Mouse (Mus musculus) urinary bladder, postnatal 14 days (tissue): ENCODE results near the gene Gm44790.
"Not testable (repeated sequence)": the region's sequence is repeated elsewhere in the genome, so short reads cannot be mapped to it uniquely, and the experiment has no call there.

ENCODE experiments used
- DNase-seq: peaks from one replicate; pipeline ENCODE4 v3.0.0; 2021; ENCODE audit warnings: low spot score

Gm44790 gene

GRCm38 (mm10) chr6:86474646-86475181 is 48.3 kb downstream of the Gm44790 start:
- DNase-seq = no peak

- DNase-seq = no peak
These were observed 49.2 kb downstream of the Gm44790 start for GRCm38 (mm10) chr6:86475462-86476167.

GRCm38 (mm10) chr6:86476931-86477330 is 50.5 kb downstream of the Gm44790 start:
- DNase-seq = no peak

- no peak for DNase-seq
These were observed 52.9 kb downstream of the Gm44790 start for GRCm38 (mm10) chr6:86479311-86479710.

DNA sequence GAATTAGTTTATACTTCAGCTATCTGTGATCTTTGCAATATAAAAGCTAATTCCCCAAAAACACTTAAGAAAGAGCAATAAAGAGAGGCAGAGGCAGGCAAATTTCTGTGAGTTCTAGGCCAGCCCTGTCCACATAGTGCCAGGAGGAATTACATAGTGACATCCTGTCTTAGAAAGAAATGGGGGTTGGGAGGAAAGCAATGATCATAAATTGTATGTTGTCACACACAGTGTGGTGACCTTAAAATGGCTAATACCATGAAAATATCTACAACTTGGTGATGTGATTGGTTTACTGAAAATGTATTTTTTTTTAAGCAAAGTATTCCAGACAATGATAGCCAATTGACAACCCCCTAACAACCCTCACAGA is 53.3 kb downstream of the Gm44790 start:
- DNase-seq = no peak

DNA sequence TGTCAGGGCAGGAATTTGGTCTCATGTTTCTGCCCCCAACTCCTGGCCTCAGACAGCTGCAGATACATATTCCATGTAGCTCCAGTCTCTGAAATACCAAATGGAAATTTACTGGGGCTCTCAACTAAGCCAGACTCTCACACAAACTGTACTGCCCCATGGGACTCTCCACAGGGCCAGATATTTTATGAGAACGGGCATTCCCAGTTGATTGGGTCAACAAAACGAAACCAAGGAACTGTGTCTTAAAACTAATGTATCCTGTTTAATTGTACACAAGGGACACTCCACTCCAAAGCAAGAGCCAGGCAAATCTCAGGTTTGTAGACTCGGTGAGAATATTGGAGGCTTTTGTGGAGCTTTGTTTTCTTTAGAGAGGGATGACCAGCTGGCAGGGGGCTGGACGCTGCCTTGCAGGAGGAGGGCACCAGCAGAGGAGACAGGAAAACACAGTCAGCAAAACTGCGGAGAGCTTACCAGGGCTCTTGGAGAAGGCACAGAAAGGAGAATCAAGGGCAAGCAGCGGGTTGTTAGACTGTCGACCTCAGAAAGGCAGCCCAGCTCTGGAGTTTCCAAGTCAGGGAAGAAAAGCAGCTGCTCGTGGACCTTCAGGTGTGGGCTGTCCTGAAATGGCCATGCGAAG is 53.9 kb downstream of the Gm44790 start:
- peak; percentile 33 for DNase-seq

DNA sequence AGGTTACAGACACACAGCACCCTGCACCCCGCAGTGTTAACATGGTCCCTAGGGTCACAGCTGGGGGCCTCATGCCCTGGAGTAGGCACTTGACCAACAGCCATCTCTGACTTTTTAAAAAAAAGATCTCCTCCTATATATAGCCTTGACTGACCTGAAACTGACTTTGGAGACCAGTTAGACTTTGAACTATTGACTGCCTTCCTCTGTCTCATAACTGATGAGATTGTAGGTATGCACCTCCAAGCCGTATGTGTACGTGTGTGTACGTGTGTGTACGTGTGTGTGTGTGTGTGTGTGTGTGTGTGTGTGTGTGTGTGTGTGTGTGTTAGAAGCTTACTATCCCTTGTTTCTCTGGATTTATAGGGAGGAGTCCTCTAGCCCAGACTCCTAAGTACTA is 55.4 kb downstream of the Gm44790 start:
- DNase-seq = no peak

GRCm38 (mm10) chr6:86485943-86486640 is 59.6 kb downstream of the Gm44790 start:
- no peak for DNase-seq

DNA sequence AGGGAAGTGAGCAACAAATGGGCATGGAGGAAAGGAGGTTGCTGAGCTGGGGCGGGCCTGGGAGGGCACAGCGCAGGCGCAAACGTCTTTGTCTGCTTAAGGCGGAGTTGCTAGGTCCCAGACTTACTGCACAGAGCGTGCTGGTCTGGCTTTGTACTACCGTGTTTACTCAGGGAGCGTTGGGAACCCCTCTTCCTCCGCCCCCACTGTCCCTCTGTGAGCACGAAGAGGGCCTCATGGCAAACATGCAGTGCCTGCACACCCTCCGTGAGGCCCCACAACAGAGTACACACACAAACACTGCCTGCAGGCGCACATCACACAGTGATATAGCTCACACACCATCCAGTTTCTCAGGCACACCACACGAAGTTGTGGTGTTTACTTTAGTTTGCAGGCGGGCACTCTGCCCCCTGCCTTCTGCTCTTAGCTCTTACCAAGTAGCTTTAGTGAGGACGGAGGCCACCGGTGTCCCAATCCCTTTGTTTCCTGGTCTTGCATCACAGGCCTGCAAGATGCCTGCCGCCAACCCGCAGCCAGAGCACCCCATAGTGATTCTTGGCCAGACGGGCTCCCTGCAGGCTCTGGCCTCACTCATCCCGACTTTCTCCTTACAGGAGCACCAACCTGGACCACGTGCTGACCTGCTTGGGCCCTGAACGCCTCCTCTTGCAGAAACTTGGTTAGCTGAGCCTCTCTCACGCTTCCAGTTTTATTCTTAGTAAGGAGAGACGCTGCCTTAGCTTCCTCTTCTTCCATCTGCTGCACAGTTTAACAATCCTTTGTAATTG is 61.1 kb downstream of the Gm44790 start:
- peak; percentile 86 for DNase-seq

DNA sequence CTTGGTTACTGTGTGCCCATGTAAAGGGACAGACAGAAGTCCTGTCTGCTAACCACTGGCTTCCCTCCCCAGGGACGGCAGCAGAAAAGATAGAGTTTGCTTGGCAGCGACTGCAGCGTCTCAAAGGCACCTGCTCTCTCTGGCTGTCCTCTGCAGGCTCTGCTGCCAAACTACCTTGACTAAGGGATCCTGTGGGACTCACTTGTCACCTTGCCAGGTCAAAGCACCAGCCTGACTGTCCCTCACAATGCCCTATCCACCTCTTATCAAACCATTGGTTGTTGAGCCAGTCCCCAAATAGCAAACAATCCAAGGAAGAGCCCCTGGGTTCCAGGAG is 61.7 kb downstream of the Gm44790 start:
- DNase-seq = no peak

DNA sequence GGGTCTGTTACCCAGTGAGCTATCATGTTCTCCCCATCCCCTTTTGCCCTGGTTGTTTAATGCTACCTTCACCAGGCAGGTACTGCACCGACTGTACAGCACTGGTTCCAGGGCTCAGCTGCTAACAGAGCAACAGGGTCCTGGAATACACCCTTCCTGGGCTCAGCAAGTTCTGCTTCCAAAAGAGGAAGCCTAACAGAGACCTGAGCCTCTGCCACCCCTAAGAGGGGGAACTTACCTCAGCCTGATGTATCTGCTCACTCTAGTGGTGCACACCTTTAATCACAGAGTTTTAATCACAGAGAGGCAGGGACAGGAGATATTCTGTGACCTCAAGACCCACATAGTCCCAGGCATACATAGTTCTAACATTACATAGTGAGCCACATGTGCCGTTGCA is 63.5 kb downstream of the Gm44790 start:
- DNase-seq = no peak

GRCm38 (mm10) chr6:86490413-86490812 is 64.0 kb downstream of the Gm44790 start:
- DNase-seq = not testable (repeated sequence)

- no peak for DNase-seq
These were observed 67.2 kb downstream of the Gm44790 start for GRCm38 (mm10) chr6:86493469-86494263.

GRCm38 (mm10) chr6:86494767-86495166 is 68.3 kb downstream of the Gm44790 start:
- no peak for DNase-seq
